Mouse (Mus musculus) G1E (cell line): Measurements from ENCODE around the gene 1700037H04Rik.

Experiments used
- CTCF ChIP-seq: IDR thresholded peaks from 2 replicates; pipeline ENCODE4 v1.5.1; 2012; ENCODE audit warnings: low read depth, low read length, inconsistent platforms, mixed read lengths
- GATA1 ChIP-seq: IDR thresholded peaks from 2 replicates; pipeline ENCODE4 v1.6.1; 2012; ENCODE audit warnings: borderline replicate concordance, low read length, inconsistent platforms, mixed read lengths
- TAL1 ChIP-seq: conservative IDR thresholded peaks from 2 replicates; pipeline ENCODE4 v1.6.1; 2012; ENCODE audit warnings: low read depth, low read length, inconsistent platforms, mixed read lengths

DNA sequence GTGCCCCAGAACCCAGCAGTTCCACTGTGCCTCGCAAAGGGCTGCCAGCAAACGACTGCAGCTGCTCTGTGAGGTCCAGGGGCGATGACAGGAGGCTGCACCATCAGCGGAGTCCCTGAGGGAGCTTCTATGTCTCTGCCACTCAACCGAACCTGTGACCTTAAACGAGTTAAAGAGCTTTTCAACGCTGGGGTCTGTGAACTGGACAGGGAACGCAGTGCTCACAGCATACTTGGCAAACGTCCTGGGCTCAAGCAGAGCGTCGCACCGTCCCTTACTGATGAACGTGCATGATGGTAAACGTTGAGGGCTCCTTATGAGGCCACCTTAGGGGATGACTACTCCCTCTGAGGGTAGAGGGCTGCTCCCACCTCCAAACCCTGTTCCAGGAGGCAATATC lies 26.5 kb upstream of the 1700037H04Rik start:
- no peak for TF ChIP-seq CTCF
- no peak for TF ChIP-seq TAL1
- TF ChIP-seq GATA1 = no peak
